Mouse (Mus musculus) C2C12 (cell line): ENCODE data around the gene Abcc3.

Source experiments
- CEBPB ChIP-seq: IDR thresholded peaks from one replicate; pipeline ENCODE4 v1.6.1; 2011; ENCODE audit warnings: low read depth, mild to moderate bottlenecking, control low read depth, moderate library complexity
- CTCF ChIP-seq: IDR thresholded peaks from one replicate; pipeline ENCODE4 v1.5.1; 2011; ENCODE audit not compliant: control insufficient read depth, insufficient read depth, insufficient read length
- MAX ChIP-seq: IDR thresholded peaks from one replicate; pipeline ENCODE4 v1.6.1; 2011; ENCODE audit warnings: mild to moderate bottlenecking, control low read depth
- USF1 ChIP-seq: IDR thresholded peaks from one replicate; pipeline ENCODE4 v1.6.1; 2011; ENCODE audit warnings: low read depth, mild to moderate bottlenecking, control low read depth, moderate library complexity

- TF ChIP-seq CTCF (no peak), CEBPB (no peak), MAX (no peak), USF1 (no peak)
Observed at GRCm38 (mm10) chr11:94361166-94361870, 31.5 kb downstream of the Abcc3 start.
